Mouse (Mus musculus) urinary bladder, postnatal 10 days (tissue): ENCODE data around the gene Gsdma2.

Source experiments
- DNase-seq: peaks from one replicate; pipeline ENCODE4 v3.0.0; 2022; ENCODE audit warnings: low spot score

Gsdma2 gene

GRCm38 (mm10) chr11:98701213-98701670 is 54.7 kb downstream of the Gsdma2 start, which contains the start of gene Csf3:
TSS of gene Csf3 (plus strand) at chr11:98701263.
- no peak for DNase-seq

DNA sequence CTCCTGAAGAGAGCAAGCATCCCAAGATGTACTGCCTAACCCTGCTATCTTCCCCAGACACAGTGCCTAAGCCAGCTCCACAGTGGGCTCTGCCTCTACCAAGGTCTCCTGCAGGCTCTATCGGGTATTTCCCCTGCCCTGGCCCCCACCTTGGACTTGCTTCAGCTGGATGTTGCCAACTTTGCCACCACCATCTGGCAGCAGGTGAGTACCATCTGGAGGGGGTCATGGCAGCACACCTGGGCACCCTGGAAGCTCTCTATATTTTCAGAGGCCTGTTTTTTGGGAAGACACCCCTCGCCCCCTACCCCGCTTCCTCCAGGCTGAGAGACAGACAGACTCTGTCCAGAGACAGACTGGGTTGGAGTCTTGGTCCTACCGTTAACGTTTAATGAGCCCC is 55.8 kb downstream of the Gsdma2 start:
- no peak for DNase-seq

- DNase-seq: no peak
These were observed 58.5 kb downstream of the Gsdma2 start for GRCm38 (mm10) chr11:98705021-98705420.
